Mouse (Mus musculus): ENCODE results near the gene Ranbp6.

Ranbp6 gene

GRCm38 (mm10) chr19:29805917-29806785 is 6.6 kb downstream of the Ranbp6 start, which contains the start of gene 9930021J03Rik:
Gene 9930021J03Rik, minus strand, starts transcription at chr19:29805989.
- peak; percentile 98 to 99 for DNase-seq

GRCm38 (mm10) chr19:29805101-29805916 is 7.5 kb downstream of the Ranbp6 start:
- DNase-seq, result peak; percentile 78 to 87

GRCm38 (mm10) chr19:29803946-29804345 is 8.8 kb downstream of the Ranbp6 start:
- DNase-seq, result no peak

GRCm38 (mm10) chr19:29797371-29797770 is 15.4 kb downstream of the Ranbp6 start:
- no peak for DNase-seq

- DNase-seq, result no peak
Measured at GRCm38 (mm10) chr19:29787997-29788396, 24.8 kb downstream of the Ranbp6 start.

GRCm38 (mm10) chr19:29782914-29783313 is 29.9 kb downstream of the Ranbp6 start:
- no peak for DNase-seq

All from kidney, postnatal 36 days (tissue).